Mouse (Mus musculus): ENCODE measurements around the gene Impdh1.
"Not testable (repeated sequence)": the region's sequence is repeated elsewhere in the genome, so short reads cannot be mapped to it uniquely, and the experiment has no call there.

Gene Impdh1

GRCm38 (mm10) chr6:29178888-29179658, 37.1 kb downstream of the Impdh1 start, which contains the start of gene Prrt4:
Gene Prrt4 (minus strand): TSS chr6:29179584.
- peak; percentile 71 for DNase-seq

- DNase-seq: peak; percentile 24
These were observed 38.0 kb downstream of the Impdh1 start for GRCm38 (mm10) chr6:29177901-29178879.

- DNase-seq: no peak
These were observed 41.1 kb downstream of the Impdh1 start for GRCm38 (mm10) chr6:29175113-29175512.

GRCm38 (mm10) chr6:29174368-29174767, 41.8 kb downstream of the Impdh1 start:
- DNase-seq: no peak

GRCm38 (mm10) chr6:29170952-29171388, 45.2 kb downstream of the Impdh1 start:
- peak; percentile 85 for DNase-seq

GRCm38 (mm10) chr6:29170063-29170921, 45.9 kb downstream of the Impdh1 start:
- peak; percentile 61 for DNase-seq

- DNase-seq: no peak
These were observed 46.5 kb downstream of the Impdh1 start for GRCm38 (mm10) chr6:29169675-29170062.

GRCm38 (mm10) chr6:29168871-29169270, 47.3 kb downstream of the Impdh1 start:
- no peak for DNase-seq

GRCm38 (mm10) chr6:29166196-29166595, 50.0 kb downstream of the Impdh1 start:
- peak; percentile 51 for DNase-seq

GRCm38 (mm10) chr6:29164314-29165244, 51.6 kb downstream of the Impdh1 start, which contains the start of gene Rbm28:
Gene Rbm28 (minus strand): TSS chr6:29165006.
- peak; percentile 92 for DNase-seq

GRCm38 (mm10) chr6:29161291-29161690, 54.9 kb downstream of the Impdh1 start:
- DNase-seq: not testable (repeated sequence)

GRCm38 (mm10) chr6:29160786-29161185, 55.4 kb downstream of the Impdh1 start:
- DNase-seq: no peak

GRCm38 (mm10) chr6:29156326-29156725, 59.8 kb downstream of the Impdh1 start:
- no peak for DNase-seq
